Mouse (Mus musculus) hindbrain, embryonic 13.5 days (tissue): ENCODE results near the gene Olfr1424. TPM values are rescaled to one million over a fixed set of nuclear protein-coding genes. Genes with fewer than 3 reads are reported as not detected.

ENCODE experiments used
- ATAC-seq: fragments of 200-750 bp; cut with Nextera tagmentation; 2 replicates; pipeline ENCODE4 v1.8.0; 2017; ENCODE audit warnings: moderate TSS enrichment; ENCODE audit not compliant: low FRiP score
- H3K27ac ChIP-seq: fragments of 300-500 bp; sonication (generic); 2 replicates; pipeline ENCODE4 v1.5.1; 2015; ENCODE audit warnings: inconsistent platforms, mild to moderate bottlenecking, moderate library complexity
- H3K27me3 ChIP-seq: fragments of 300-500 bp; sonication (generic); 2 replicates; pipeline ENCODE4 v1.6.1; 2015; ENCODE audit warnings: mild to moderate bottlenecking, inconsistent platforms
- H3K36me3 ChIP-seq: fragments of 300-500 bp; sonication (generic); 2 replicates; pipeline ENCODE4 v1.6.1; 2015; ENCODE audit warnings: mild to moderate bottlenecking, inconsistent platforms
- H3K4me1 ChIP-seq: fragments of 300-500 bp; sonication (generic); replicated peaks from 2 replicates; pipeline ENCODE4 v1.6.1; 2015; ENCODE audit warnings: inconsistent platforms
- H3K4me2 ChIP-seq: fragments of 300-500 bp; sonication (generic); 2 replicates; pipeline ENCODE4 v1.6.1; 2015; ENCODE audit warnings: inconsistent platforms, mild to moderate bottlenecking, moderate library complexity
- H3K4me3 ChIP-seq: fragments of 300-500 bp; sonication (generic); 2 replicates; pipeline ENCODE4 v1.5.1; 2015; ENCODE audit warnings: mild to moderate bottlenecking, inconsistent platforms
- H3K9ac ChIP-seq: fragments of 300-500 bp; sonication (generic); 2 replicates; pipeline ENCODE4 v1.6.1; 2015; ENCODE audit warnings: mild to moderate bottlenecking, inconsistent platforms
- H3K9me3 ChIP-seq: fragments of 300-500 bp; sonication (generic); 2 replicates; pipeline ENCODE4 v1.6.1; 2016; ENCODE audit warnings: inconsistent platforms
- WGBS: fragments of 180-500 bp; shearing (Covaris S2); methylation state at CpG from one replicate; pipeline ENCODE4 v1.1.7; 2015; 5-methylcytosine and 5-hydroxymethylcytosine counted together
- polyA plus RNA-seq: library from polyadenylated mRNA; unstranded; fragments of >200 nt; fragmentation: Nextera tagmentation; extraction: Ambion mirVana; gene quantifications from 2 replicates; pipeline ENCODE4 v1.2.1, GENCODE M21; 2015

The Olfr1424 gene
- polyA plus RNA-seq, 1 experiment from 2014 or later = not detected

DNA sequence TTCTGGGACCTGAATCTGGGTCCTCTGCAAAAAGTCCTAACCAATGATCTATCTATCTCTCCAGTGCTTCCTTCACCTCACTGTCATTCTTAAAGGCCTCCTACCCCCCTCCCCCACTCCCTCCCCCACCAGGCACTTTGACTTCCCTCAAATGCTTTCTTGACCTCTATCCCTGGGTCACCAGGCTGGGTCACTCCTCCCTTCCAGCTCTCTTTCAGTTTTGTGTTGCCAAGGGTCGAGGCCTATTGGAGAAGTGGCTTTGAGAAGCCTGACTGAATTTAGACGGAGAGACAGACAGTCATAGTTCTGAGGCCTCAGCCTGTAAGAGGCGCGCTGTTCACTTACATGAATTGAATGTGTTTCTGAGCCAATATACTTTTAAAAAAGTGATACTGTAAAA is 46.3 kb downstream of the Olfr1424 start:
- 50% methylated on average over 4 of the region's 4 CpGs for WGBS
- Histone ChIP-seq H3K4me3 (no peak overlapping the region), H3K27me3 (no peaks in the 10 kb centered on the region), H3K9ac (no peak overlapping the region), H3K4me2 (no peak overlapping the region), H3K36me3 (no peaks in the 10 kb centered on the region), H3K27ac (no peak overlapping the region), H3K9me3 (no peaks in the 10 kb centered on the region), H3K4me1 (peaks cover 6% of the 10 kb centered on the region; the same call in 1 of the 2 replicates)
- ATAC-seq = no peak

DNA sequence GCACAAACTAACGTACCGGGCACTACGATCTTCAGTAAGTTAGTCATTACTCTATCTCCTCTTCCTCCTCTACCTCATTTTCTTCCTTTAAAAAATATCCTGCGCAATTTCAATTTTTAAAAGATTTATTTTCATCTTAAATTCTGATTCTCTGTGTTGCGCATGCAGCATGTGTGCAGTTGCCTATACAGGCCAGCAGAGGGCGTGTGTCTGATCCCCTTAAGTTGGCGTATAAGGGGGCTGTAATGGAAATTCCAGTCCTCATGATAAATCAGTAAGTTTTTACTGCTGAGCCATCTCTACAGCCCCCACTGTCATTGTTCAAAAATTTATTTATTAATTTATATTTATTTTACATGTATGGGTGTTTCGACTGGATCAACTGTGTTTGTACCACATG is 46.8 kb downstream of the Olfr1424 start:
- WGBS = 70% methylated on average over 8 of the region's 8 CpGs
- Histone ChIP-seq H3K4me1 (peaks cover 6% of the 10 kb centered on the region; the same call in 1 of the 2 replicates), H3K36me3 (no peaks in the 10 kb centered on the region), H3K9me3 (no peaks in the 10 kb centered on the region), H3K27ac (no peak overlapping the region), H3K4me2 (no peak overlapping the region), H3K9ac (no peak overlapping the region), H3K4me3 (no peak overlapping the region), H3K27me3 (no peaks in the 10 kb centered on the region)
- no peak for ATAC-seq

DNA sequence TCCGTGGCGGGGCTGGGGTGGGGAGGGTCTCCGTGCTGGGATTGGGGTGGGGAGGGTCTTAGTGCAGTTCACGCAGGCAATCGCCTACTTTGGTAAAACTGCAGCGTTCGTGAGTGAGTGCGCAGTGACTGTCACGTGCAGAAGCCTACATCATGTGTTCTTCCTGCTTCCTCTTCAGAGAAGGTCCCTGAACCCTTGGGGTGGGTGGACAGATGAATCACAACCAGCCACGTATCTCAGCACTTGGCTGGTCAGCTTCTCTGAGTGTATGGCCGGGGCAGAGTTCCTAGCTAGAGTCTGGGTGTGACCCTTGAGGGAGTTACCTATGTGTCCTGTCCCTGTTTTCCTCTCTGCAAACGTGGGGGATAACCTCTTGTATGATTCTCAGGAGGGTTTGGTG is 49.3 kb downstream of the Olfr1424 start:
- no peaks in the 10 kb centered on the region for H3K27me3 ChIP-seq
- under 1% methylated on average over 10 of the region's 12 CpGs for WGBS
- no peak overlapping the region for H3K27ac ChIP-seq
- H3K9ac ChIP-seq = peak overlapping the region; percentile 11; the same call in 1 of the 2 replicates
- peak overlapping the region; percentile 63 for H3K4me3 ChIP-seq
- no peak for ATAC-seq
- H3K4me2 ChIP-seq = peak overlapping the region; percentile 68
- H3K4me1 ChIP-seq = peaks cover 4% of the 10 kb centered on the region; the same call in 1 of the 2 replicates
- H3K9me3 ChIP-seq = no peaks in the 10 kb centered on the region
- no peaks in the 10 kb centered on the region for H3K36me3 ChIP-seq

DNA sequence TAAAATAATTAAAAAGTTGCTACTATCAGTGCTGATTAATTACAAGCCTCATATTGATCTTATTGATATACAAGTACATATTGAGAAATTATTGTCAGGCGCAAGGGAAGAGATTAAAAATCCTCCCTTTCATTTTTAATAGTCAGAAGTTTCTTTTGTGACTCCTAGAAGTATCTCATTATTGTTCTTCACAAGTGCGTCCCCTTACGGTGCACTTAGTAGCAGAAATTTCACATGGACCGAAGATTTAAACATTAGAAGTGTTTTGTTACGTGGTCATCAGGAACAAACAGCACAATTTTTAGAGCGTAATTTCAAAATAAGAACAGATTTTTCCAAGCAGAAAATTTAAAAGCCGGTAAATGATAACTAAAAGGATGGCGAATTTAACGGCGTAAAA is 49.9 kb downstream of the Olfr1424 start:
- H3K4me2 ChIP-seq = peak overlapping the region; percentile 68
- H3K4me1 ChIP-seq = peaks cover 5% of the 10 kb centered on the region
- H3K9me3 ChIP-seq = no peaks in the 10 kb centered on the region
- H3K4me3 ChIP-seq = peak overlapping the region; percentile 63
- H3K27ac ChIP-seq = no peak overlapping the region
- WGBS = 2% methylated on average over 10 of the region's 10 CpGs
- no peaks in the 10 kb centered on the region for H3K27me3 ChIP-seq
- no peak for ATAC-seq
- H3K36me3 ChIP-seq = no peaks in the 10 kb centered on the region
- no peak overlapping the region for H3K9ac ChIP-seq

DNA sequence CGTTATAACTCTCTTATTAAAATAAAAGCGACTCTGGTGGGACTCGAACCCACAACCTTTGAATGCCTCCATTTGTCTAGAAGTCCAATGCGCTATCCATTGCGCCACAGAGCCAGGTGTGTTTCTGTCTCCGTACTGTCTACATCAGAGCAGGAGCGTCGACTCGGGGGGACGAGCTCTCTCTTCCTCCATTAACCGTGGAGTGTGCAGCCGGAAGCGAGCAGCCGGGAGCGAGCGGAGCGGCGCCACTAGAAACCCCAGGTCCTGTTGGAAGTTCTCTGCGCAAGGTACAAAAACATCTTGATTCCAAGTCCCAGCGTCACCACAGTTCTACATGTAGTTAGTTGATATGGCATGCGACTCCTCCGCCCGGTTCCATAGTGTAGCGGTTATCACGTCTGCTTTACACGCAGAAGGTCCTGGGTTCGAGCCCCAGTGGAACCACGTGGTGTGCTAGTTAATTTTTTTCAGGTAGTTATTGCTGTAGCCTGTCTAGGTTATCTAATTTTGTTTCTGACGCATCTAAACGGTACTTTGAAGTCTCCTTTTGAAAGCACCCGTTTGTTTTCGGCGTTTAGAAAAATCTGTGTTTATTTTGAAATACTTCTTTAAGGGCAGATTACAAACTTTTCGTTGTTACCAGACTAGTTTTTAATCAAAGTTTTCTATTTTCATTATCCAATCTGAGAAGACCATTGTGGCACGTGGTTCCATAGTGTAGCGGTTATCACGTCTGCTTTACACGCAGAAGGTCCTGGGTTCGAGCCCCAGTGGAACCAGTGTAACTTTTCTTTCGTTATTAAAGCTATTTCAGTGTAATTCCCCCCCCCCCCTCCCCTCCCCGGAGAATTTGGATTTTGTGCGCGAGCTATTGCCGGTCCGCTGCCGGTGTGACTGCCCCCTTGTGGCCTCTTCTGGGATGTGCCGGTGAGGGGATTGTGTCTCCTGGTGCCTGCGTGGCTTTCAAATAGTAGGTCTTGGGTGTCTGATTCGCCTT is 50.6 kb downstream of the Olfr1424 start:
- no peaks in the 10 kb centered on the region for H3K9me3 ChIP-seq

DNA sequence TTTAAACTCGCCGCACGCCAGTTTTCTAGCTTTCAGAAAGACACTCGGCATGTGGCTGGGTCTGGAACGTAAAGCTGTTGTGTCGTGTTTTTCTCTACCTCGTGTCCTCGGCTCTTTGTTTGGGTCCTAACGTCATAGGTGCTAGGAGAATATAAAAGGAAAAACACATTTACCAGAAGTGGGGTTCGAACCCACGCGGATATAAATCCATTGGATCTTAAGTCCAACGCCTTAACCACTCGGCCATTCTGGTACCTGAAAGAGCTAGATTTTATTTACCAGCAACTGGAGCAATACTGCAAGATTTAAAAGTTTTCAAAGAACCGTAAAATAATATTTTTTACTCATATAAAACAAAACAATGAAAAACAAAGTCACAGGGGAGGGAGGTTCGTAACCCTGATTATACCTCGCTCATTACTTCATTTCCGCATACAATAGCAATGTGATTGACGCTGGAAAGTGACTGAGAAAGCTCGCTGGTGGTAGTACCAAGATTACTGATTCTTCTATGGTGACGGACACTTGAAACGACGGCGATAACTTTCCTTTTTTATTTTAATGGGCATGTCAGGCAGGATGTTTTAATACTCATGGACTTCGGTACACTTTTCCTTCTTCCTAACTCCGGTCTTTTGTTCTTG is 51.4 kb downstream of the Olfr1424 start:
- Histone ChIP-seq H3K4me1 (peaks cover 18% of the 10 kb centered on the region), H3K4me2 (peak overlapping the region; percentile 68), H3K9ac (peak overlapping the region; percentile 87), H3K36me3 (no peaks in the 10 kb centered on the region), H3K4me3 (peak overlapping the region; percentile 63), H3K9me3 (no peaks in the 10 kb centered on the region), H3K27me3 (no peaks in the 10 kb centered on the region), H3K27ac (peak overlapping the region; percentile 93)
- peak; percentile 53 for ATAC-seq
- 0% methylated on average over 26 of the region's 26 CpGs for WGBS

More for the DNA sequence above, 50.6 kb downstream of the Olfr1424 start:
- H3K4me2 ChIP-seq = peak overlapping the region; percentile 68
- H3K27me3 ChIP-seq = no peaks in the 10 kb centered on the region
- peaks cover 13% of the 10 kb centered on the region for H3K4me1 ChIP-seq
- peak overlapping the region; percentile 81 for H3K27ac ChIP-seq
- WGBS = under 1% methylated on average over 49 of the region's 49 CpGs
- peak overlapping the region; percentile 35; the same call in 1 of the 2 replicates for H3K9ac ChIP-seq
- peak; percentile 85 for ATAC-seq
- H3K36me3 ChIP-seq = no peaks in the 10 kb centered on the region
- peak overlapping the region; percentile 63 for H3K4me3 ChIP-seq

DNA sequence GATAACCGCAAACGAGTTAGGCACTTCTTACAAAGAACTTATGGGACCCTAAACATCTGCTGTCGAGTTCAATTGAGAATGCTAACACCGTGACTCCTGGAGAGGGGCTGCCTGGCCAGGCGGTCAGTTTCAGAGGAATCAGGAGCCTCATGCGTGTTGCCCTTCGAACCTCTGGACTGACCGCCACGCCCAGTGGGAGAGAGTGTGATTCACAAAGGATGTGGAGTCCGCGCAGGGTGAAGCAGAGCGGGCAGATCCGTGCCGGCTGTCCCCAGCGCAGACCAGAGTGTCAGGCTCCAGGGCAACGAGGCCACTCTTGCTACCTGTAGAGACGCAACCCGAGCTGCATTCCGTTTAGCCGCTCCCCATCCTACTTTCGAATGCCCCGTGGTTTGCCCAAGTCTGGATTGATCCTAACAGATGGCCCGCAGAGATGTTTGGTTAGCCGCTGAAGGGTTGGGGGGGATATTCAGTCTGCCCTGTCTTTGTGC is 52.2 kb downstream of the Olfr1424 start:
- peak; percentile 36 for ATAC-seq
- WGBS = under 1% methylated on average over 24 of the region's 24 CpGs
- no peaks in the 10 kb centered on the region for H3K27me3 ChIP-seq

DNA sequence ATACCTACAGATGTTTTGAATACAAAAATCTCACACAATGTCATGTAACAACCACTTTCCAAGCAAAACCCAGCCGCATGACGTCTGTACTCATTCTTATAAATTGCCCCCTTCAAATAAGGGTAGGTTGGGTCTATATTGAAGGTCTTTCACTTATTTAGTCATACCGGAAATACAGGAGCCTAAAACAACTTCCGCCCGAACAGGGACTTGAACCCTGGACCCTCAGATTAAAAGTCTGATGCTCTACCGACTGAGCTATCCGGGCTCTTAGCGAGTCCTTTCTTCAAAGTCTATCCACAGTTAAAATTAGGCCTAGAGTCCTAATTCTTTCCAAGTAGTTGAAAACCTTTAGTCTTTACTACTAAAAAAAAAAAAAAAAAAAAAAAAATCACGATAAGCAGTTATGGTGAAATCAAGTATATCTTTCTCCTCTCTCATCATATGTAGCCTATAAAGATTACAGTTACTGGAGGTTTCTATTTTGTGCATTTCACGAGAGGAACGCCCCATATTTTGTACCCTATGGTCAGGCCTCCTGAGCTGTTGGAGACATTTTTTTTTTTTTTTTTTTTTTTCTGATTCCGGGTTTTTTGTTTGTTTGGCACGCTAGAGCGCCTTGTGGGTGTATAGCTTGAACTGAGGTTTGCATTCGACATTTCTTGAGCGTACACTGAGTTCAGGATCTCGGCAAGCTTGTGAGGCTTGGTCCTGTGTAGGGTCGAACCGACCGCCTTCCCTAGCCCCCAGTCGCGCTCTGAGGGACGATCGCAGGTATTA is 52.8 kb downstream of the Olfr1424 start:
- Histone ChIP-seq H3K27me3 (no peaks in the 10 kb centered on the region), H3K4me3 (peak overlapping the region; percentile 63), H3K4me1 (peaks cover 21% of the 10 kb centered on the region), H3K4me2 (peak overlapping the region; percentile 68), H3K27ac (peak overlapping the region; percentile 93), H3K9me3 (no peaks in the 10 kb centered on the region), H3K36me3 (no peaks in the 10 kb centered on the region), H3K9ac (peak overlapping the region; percentile 87)
- ATAC-seq = 0 out of 2 replicates have a peak, but pooled peaks have one; percentile 2
- under 1% methylated on average over 24 of the region's 24 CpGs for WGBS

More for the DNA sequence above, 52.2 kb downstream of the Olfr1424 start:
- Histone ChIP-seq H3K27ac (peak overlapping the region; percentile 93), H3K36me3 (no peaks in the 10 kb centered on the region), H3K9ac (peak overlapping the region; percentile 87), H3K4me1 (peaks cover 18% of the 10 kb centered on the region), H3K4me3 (peak overlapping the region; percentile 63), H3K4me2 (peak overlapping the region; percentile 68), H3K9me3 (no peaks in the 10 kb centered on the region)

Other genes starting within 250 kb of the Olfr1424 start
- gene Stx3, start 243.3 kb downstream of the Olfr1424 start, polyA plus RNA-seq = 11.3 and 12.8 TPM in 2 replicates
- gene Olfr1417, start 223.5 kb downstream of the Olfr1424 start, polyA plus RNA-seq = not detected in 2 replicates
- not detected in 2 replicates for gene Olfr1418, start 201.6 kb downstream of the Olfr1424 start, polyA plus RNA-seq
- not detected in 2 replicates for gene Olfr1419, start 187.6 kb downstream of the Olfr1424 start, polyA plus RNA-seq
- not detected in 2 replicates for gene Olfr1420, start 176.1 kb downstream of the Olfr1424 start, polyA plus RNA-seq
- 19.6 and 19.8 TPM in 2 replicates for gene Patl1, start 150.3 kb downstream of the Olfr1424 start, polyA plus RNA-seq
- 3.9 and 4.3 TPM in 2 replicates for gene Osbp, start 96.7 kb downstream of the Olfr1424 start, polyA plus RNA-seq
- gene Olfr1423, start 21.4 kb downstream of the Olfr1424 start, polyA plus RNA-seq = not detected in 2 replicates
- not detected in 2 replicates for gene Olfr1425, start 15.0 kb upstream of the Olfr1424 start, polyA plus RNA-seq
- gene Olfr1426, start 29.3 kb upstream of the Olfr1424 start, polyA plus RNA-seq = not detected in 2 replicates
- not detected in 2 replicates for gene Olfr1427, start 40.7 kb upstream of the Olfr1424 start, polyA plus RNA-seq
- gene Olfr1428, start 53.2 kb upstream of the Olfr1424 start, polyA plus RNA-seq = not detected in 2 replicates
- not detected in 2 replicates for gene Olfr76, start 60.5 kb upstream of the Olfr1424 start, polyA plus RNA-seq
- gene Olfr1555-ps1, start 107.4 kb upstream of the Olfr1424 start, polyA plus RNA-seq = not detected in 2 replicates
- gene Olfr1431, start 138.0 kb upstream of the Olfr1424 start, polyA plus RNA-seq = not detected in 2 replicates
- gene Olfr1432, start 169.9 kb upstream of the Olfr1424 start, polyA plus RNA-seq = not detected in 2 replicates
- gene Olfr262, start 179.0 kb upstream of the Olfr1424 start, polyA plus RNA-seq = not detected in 2 replicates
- gene Olfr235, start 198.3 kb upstream of the Olfr1424 start, polyA plus RNA-seq = not detected in 2 replicates
- gene Olfr1434, start 217.2 kb upstream of the Olfr1424 start, polyA plus RNA-seq = not detected in 2 replicates
- not detected in 2 replicates for gene Olfr1436, start 236.4 kb upstream of the Olfr1424 start, polyA plus RNA-seq